Mouse (Mus musculus): ENCODE data around the gene Ctrb1. TPM values are rescaled to one million over a fixed set of nuclear protein-coding genes. Genes with fewer than 3 reads are reported as not detected.
A peak's percentile ranks its signal among the peaks of the same experiment; 100 is the strongest.

Gene Ctrb1
- total and polyA plus RNA-seq, 2 experiments from 2014 or later, result not detected

DNA sequence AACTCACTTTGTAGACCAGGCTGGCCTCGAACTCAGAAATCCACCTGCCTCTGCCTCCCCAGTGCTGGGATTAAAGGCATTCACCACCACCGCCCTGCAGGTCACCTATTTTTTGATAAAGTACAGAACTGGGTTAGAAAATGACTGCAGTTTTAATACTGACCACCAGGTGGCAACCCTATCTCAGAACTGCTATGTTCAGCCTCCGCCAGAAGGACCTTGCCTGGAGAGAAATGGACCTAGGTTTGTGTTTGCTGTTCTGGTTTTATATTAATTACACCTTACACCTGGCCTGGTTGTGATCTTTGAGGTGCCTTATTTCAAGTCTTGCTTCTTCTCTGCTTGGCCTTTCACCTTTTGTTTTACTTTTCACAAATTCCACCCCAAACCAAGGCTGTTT is 12.7 kb downstream of the Ctrb1 start:
- peak; percentile 81 for DNase-seq (ENCODE audit: low spot score)
- WGBS, result 26% methylated on average over 3 of the region's 3 CpGs
- no peaks in the 10 kb centered on the region for H3K9me3 ChIP-seq (ENCODE audit: low read length)

DNA sequence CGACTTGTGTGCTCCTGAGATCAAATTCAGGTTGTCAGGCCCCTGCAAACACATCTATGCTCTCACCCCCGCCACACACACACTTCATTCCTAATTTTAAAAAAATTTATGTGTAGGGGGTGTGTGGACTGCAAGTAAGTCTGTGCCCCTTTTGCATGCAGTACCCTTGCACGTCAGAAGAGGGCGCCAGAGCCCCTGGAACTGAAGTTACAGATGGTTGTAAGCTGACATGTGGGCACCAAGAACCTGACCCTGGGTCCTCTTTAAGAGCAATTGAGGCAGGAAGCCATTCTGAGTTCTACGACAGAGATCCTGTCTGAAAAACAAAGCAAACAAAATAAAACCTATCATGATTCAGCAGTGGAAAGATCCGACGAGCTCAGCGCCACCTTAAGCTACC is 14.6 kb downstream of the Ctrb1 start:
- no peaks in the 10 kb centered on the region for H3K27me3 ChIP-seq (ENCODE audit: insufficient read depth, low read length)
- TF ChIP-seq CTCF (IDR thresholded peaks at IDR 0.05), result peak; percentile 62
- no peak overlapping the region for H3K27ac ChIP-seq (ENCODE audit: low read depth, low read length)
- no peak overlapping the region for H3K9ac ChIP-seq (replicated peaks; ENCODE audit: low read length, poor library complexity, severe bottlenecking)
- no peak overlapping the region for H3K4me3 ChIP-seq (ENCODE audit: low read depth, low read length)
- H3K4me2 ChIP-seq (ENCODE audit: low read depth, low read length, poor library complexity, severe bottlenecking), result no peak overlapping the region
- peaks cover 6% of the 10 kb centered on the region; the same call in 1 of the 2 replicates for H3K36me3 ChIP-seq (ENCODE audit: insufficient read depth, low read length)
- H3K4me1 ChIP-seq (ENCODE audit: insufficient read depth, low read length), result no peaks in the 10 kb centered on the region
- 84% methylated on average over 8 of the region's 8 CpGs for WGBS
- no peaks in the 10 kb centered on the region for H3K9me3 ChIP-seq (ENCODE audit: low read length)
- DNase-seq (ENCODE audit: low spot score), result no peak
- no peak for ATAC-seq (ENCODE audit: low FRiP score)

More for the DNA sequence above, 12.7 kb downstream of the Ctrb1 start:
- Histone ChIP-seq H3K4me2 (ENCODE audit: low read depth, low read length, poor library complexity, severe bottlenecking) (no peak overlapping the region), H3K4me1 (ENCODE audit: insufficient read depth, low read length) (no peaks in the 10 kb centered on the region), H3K36me3 (ENCODE audit: insufficient read depth, low read length) (no peaks in the 10 kb centered on the region), H3K9ac (replicated peaks; ENCODE audit: low read length, poor library complexity, severe bottlenecking) (no peak overlapping the region), H3K27ac (ENCODE audit: low read depth, low read length) (no peak overlapping the region), H3K27me3 (ENCODE audit: insufficient read depth, low read length) (no peaks in the 10 kb centered on the region), H3K4me3 (ENCODE audit: low read depth, low read length) (no peak overlapping the region)
- no peak for ATAC-seq (ENCODE audit: low FRiP score)
- peak; percentile 84 for TF ChIP-seq CTCF (IDR thresholded peaks at IDR 0.05)

DNA sequence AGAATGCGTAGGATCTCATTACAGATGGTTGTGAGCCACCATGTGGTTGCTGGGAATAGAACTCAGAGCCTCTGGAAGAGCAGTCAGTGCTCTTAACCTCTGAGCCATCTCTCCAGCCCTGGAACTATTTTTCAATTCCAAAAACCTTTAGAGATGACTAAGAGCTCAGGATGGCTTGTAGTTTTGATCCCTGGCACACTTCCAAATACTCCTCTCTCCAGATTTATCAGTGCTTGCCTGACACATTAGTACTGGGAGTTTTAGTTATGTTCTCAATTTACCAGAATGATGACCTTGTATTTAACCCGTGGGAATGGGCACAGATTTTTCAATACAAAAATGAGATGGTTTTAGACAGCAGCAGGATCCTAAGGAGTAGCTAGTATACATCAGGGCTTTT is 24.1 kb downstream of the Ctrb1 start:
- Histone ChIP-seq H3K9ac (replicated peaks; ENCODE audit: low read length, poor library complexity, severe bottlenecking) (no peak overlapping the region), H3K27me3 (ENCODE audit: insufficient read depth, low read length) (no peaks in the 10 kb centered on the region), H3K4me1 (ENCODE audit: insufficient read depth, low read length) (no peaks in the 10 kb centered on the region), H3K9me3 (ENCODE audit: low read length) (no peaks in the 10 kb centered on the region), H3K4me3 (ENCODE audit: low read depth, low read length) (no peak overlapping the region), H3K27ac (ENCODE audit: low read depth, low read length) (no peak overlapping the region), H3K4me2 (ENCODE audit: low read depth, low read length, poor library complexity, severe bottlenecking) (no peak overlapping the region), H3K36me3 (ENCODE audit: insufficient read depth, low read length) (peaks cover 31% of the 10 kb centered on the region)
- WGBS, result 98% methylated on average over 2 of the region's 2 CpGs
- no peak for DNase-seq (ENCODE audit: low spot score)
- no peak for ATAC-seq (ENCODE audit: low FRiP score)
- no peak for TF ChIP-seq CTCF (IDR thresholded peaks at IDR 0.05)

DNA sequence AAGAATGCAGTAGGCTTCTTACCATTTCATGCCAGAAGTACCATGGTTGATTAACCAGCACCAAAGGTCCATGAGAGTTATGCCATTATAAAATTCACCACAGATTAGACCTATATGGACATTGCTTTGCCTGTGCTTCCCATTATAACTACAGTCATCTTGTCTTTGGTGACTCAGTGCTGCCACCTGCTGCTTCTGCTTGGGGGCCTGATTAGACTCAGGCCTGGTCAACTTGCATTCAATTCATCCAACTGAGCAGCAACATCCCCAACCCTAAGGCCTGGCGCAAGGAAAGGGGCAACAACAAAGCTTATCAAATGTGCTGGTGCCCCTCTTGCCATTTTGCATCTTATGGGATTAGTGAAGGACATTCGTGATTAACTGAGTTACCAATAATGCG is 28.3 kb downstream of the Ctrb1 start:
- DNase-seq (ENCODE audit: low spot score) (peak; percentile 47), ATAC-seq (ENCODE audit: low FRiP score) (no peak)
- peak; percentile 87 for TF ChIP-seq CTCF (IDR thresholded peaks at IDR 0.05)
- Histone ChIP-seq H3K27ac (ENCODE audit: low read depth, low read length) (no peak overlapping the region), H3K36me3 (ENCODE audit: insufficient read depth, low read length) (peaks cover 16% of the 10 kb centered on the region), H3K27me3 (ENCODE audit: insufficient read depth, low read length) (no peaks in the 10 kb centered on the region), H3K9me3 (ENCODE audit: low read length) (no peaks in the 10 kb centered on the region), H3K9ac (replicated peaks; ENCODE audit: low read length, poor library complexity, severe bottlenecking) (no peak overlapping the region), H3K4me3 (ENCODE audit: low read depth, low read length) (no peak overlapping the region), H3K4me1 (ENCODE audit: insufficient read depth, low read length) (no peaks in the 10 kb centered on the region), H3K4me2 (ENCODE audit: low read depth, low read length, poor library complexity, severe bottlenecking) (no peak overlapping the region)
- 88% methylated on average over 3 of the region's 3 CpGs for WGBS

DNA sequence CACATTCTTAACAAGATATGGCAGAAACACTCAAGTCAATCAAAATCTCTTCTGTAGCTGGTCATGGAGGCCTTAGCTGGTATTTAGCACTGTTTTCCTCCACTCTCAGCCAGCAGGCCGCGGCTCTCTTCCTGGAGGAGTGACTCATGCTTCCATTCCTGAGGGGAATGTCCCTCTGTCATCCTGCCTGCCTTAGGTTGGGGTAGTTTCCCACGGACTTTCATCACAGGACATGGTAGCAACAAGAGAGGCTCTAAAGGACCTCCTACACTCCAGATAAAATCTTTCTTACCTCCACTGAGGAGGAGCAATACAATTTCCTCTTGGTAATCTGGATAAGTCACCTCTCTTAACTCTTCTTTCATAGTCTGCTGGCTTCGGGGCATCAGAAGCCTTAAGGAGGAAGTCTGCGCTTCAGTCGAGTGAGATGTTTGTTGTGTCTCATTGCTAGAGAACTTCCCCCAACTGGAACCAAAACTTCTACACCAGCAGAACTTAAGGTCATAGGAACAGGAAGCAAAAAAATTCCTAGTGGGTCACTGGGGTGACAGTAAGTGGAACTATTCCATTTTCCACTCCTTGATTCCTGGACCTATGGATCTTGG is 31.9 kb downstream of the Ctrb1 start:
- TF ChIP-seq CTCF (IDR thresholded peaks at IDR 0.05), result no peak
- no peak for ATAC-seq (ENCODE audit: low FRiP score)
- Histone ChIP-seq H3K27me3 (ENCODE audit: insufficient read depth, low read length) (no peaks in the 10 kb centered on the region), H3K4me1 (ENCODE audit: insufficient read depth, low read length) (no peaks in the 10 kb centered on the region), H3K36me3 (ENCODE audit: insufficient read depth, low read length) (peaks cover 10% of the 10 kb centered on the region), H3K4me2 (ENCODE audit: low read depth, low read length, poor library complexity, severe bottlenecking) (no peak overlapping the region), H3K9ac (replicated peaks; ENCODE audit: low read length, poor library complexity, severe bottlenecking) (no peak overlapping the region), H3K27ac (ENCODE audit: low read depth, low read length) (no peak overlapping the region), H3K4me3 (ENCODE audit: low read depth, low read length) (no peak overlapping the region), H3K9me3 (ENCODE audit: low read length) (no peaks in the 10 kb centered on the region)
- DNase-seq (ENCODE audit: low spot score), result no peak
- 87% methylated on average over 6 of the region's 6 CpGs for WGBS

DNA sequence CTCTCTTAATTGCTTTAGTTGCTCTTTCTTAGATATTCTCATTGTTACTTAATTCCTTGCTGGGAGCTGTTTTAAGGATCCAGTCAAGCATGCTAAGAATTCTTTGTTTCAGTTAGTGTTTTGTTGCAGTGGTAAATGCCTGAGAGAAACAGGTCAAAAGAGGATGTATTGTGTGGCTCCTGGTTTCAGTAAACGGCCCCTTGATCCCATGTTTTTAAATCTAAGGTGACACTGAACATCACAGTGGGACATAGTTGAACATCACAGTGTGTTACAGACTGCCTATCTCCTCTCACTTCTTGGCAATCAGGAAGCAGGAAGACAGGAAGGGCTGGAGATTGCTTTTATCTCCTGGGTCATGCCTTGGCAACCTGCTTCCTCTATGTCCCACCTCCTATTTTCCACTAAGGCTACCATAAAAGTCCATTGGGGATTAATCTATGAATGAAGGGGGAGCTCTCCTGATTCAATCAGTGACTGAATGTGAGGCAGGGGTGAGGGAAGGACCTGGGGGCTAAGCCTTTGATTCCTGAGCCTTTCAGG is 33.4 kb downstream of the Ctrb1 start:
- Histone ChIP-seq H3K27me3 (ENCODE audit: insufficient read depth, low read length) (no peaks in the 10 kb centered on the region), H3K9ac (replicated peaks; ENCODE audit: low read length, poor library complexity, severe bottlenecking) (no peak overlapping the region), H3K4me2 (ENCODE audit: low read depth, low read length, poor library complexity, severe bottlenecking) (no peak overlapping the region), H3K36me3 (ENCODE audit: insufficient read depth, low read length) (peaks cover 10% of the 10 kb centered on the region), H3K27ac (ENCODE audit: low read depth, low read length) (no peak overlapping the region), H3K4me3 (ENCODE audit: low read depth, low read length) (no peak overlapping the region), H3K9me3 (ENCODE audit: low read length) (no peaks in the 10 kb centered on the region), H3K4me1 (ENCODE audit: insufficient read depth, low read length) (no peaks in the 10 kb centered on the region)
- DNase-seq (ENCODE audit: low spot score), result no peak
- WGBS, result 32% methylated on average over 1 of the region's 1 CpGs
- no peak for TF ChIP-seq CTCF (IDR thresholded peaks at IDR 0.05)
- no peak for ATAC-seq (ENCODE audit: low FRiP score)

Measured in midbrain, postnatal 0 days (tissue).